ENCODE assay signal across 13 mouse cellular contexts in genomic region chr2:119296756-119297155, GRCm38 (mm10). TPM values are rescaled to one million over a fixed set of nuclear protein-coding genes. Genes with fewer than 3 reads are reported as not detected.
"Had no signal": no experiment of that assay in that cellular context is flagged by ENCODE, and none has a peak within 500 bp of the region (broad histone marks: within the 10 kb centered on the region; RNA-seq: fewer than 3 reads in every experiment).

No protein-coding gene starts in this region.

- H3K4me3 ChIP-seq: layer of hippocampus, adult 2 months; liver, embryonic 13.5 days had no signal

- H3K27ac ChIP-seq: kidney, postnatal 0 days; layer of hippocampus, adult 2 months; liver, embryonic 13.5 days had no signal

- H3K27me3 ChIP-seq: liver, embryonic 13.5 days had no signal

- H3K4me2 ChIP-seq: liver, embryonic 13.5 days; lung, embryonic 14.5 days; midbrain, embryonic 11.5 days had no signal

- H3K9me3 ChIP-seq: liver, embryonic 13.5 days had no signal

- H3K9ac ChIP-seq: liver, embryonic 13.5 days; lung, embryonic 14.5 days had no signal

- DNase-seq: kidney, adult 2 months; layer of hippocampus, adult 9-11 months; liver, embryonic 13.5 days; lung, embryonic 14.5 days; midbrain, embryonic 14.5 days; thymus, adult 2 months; thymus, postnatal 14 days; thymus, postnatal 4 days had no signal

- ATAC-seq: lung, postnatal 0 days had no signal

RNA-seq across cellular contexts. Expression of gene Rhov, which starts 25.7 kb away (rescaled TPM):
- total RNA-seq: megakaryocyte-erythroid progenitor cell, adult 5-6 weeks had no signal

RNA-seq across cellular contexts. Expression of gene Dll4, which starts 28.8 kb away (rescaled TPM):
- total RNA-seq: megakaryocyte-erythroid progenitor cell, adult 5-6 weeks had no signal

RNA-seq across cellular contexts. Expression of gene Chac1, which starts 54.3 kb away (rescaled TPM):
- total RNA-seq: megakaryocyte-erythroid progenitor cell, adult 5-6 weeks had no signal

RNA-seq across cellular contexts. Expression of gene Spint1, which starts 59.6 kb away (rescaled TPM):
- total RNA-seq: megakaryocyte-erythroid progenitor cell, adult 5-6 weeks had no signal
